Mouse (Mus musculus): ENCODE results near the gene Slc9a9. TPM values are rescaled to one million over a fixed set of nuclear protein-coding genes. Genes with fewer than 3 reads are reported as not detected.
A peak's percentile ranks its signal among the peaks of the same experiment; 100 is the strongest.

The Slc9a9 gene
- polyA plus RNA-seq, 1 experiment from 2014 or later = 4.4 TPM

GRCm38 (mm10) chr9:94737226-94737625 is 67.5 kb downstream of the Slc9a9 start:
- Histone ChIP-seq H3K27me3 (ENCODE audit: control insufficient read depth, insufficient read depth, low read depth, low read length) (no peaks in the 10 kb centered on the region), H3K4me3 (ENCODE audit: low read length) (no peak overlapping the region), H3K27ac (ENCODE audit: low read length) (no peak overlapping the region), H3K4me2 (ENCODE audit: low read depth, low read length) (no peak overlapping the region), H3K36me3 (ENCODE audit: control insufficient read depth, insufficient read depth, low read length) (no peaks in the 10 kb centered on the region), H3K9me3 (ENCODE audit: control insufficient read depth, low read length) (no peaks in the 10 kb centered on the region), H3K9ac (ENCODE audit: low read length) (no peak overlapping the region), H3K4me1 (replicated peaks; ENCODE audit: control insufficient read depth, insufficient read depth, low read length) (peaks cover 4% of the 10 kb centered on the region)
- no peak for ATAC-seq (ENCODE audit: low read depth)
- 72% methylated on average over 5 of the region's 5 CpGs for WGBS

GRCm38 (mm10) chr9:94738555-94739427 is 69.1 kb downstream of the Slc9a9 start:
- peak; percentile 61 for ATAC-seq (ENCODE audit: low read depth)
- no peaks in the 10 kb centered on the region for H3K9me3 ChIP-seq (ENCODE audit: control insufficient read depth, low read length)
- no peak overlapping the region for H3K4me3 ChIP-seq (ENCODE audit: low read length)
- H3K4me2 ChIP-seq (ENCODE audit: low read depth, low read length) = no peak overlapping the region
- no peak overlapping the region for H3K9ac ChIP-seq (ENCODE audit: low read length)
- H3K36me3 ChIP-seq (ENCODE audit: control insufficient read depth, insufficient read depth, low read length) = no peaks in the 10 kb centered on the region
- H3K4me1 ChIP-seq (replicated peaks; ENCODE audit: control insufficient read depth, insufficient read depth, low read length) = peaks cover 4% of the 10 kb centered on the region
- H3K27me3 ChIP-seq (ENCODE audit: control insufficient read depth, insufficient read depth, low read depth, low read length) = no peaks in the 10 kb centered on the region
- H3K27ac ChIP-seq (ENCODE audit: low read length) = no peak overlapping the region
- WGBS = 39% methylated on average over 6 of the region's 6 CpGs

DNA sequence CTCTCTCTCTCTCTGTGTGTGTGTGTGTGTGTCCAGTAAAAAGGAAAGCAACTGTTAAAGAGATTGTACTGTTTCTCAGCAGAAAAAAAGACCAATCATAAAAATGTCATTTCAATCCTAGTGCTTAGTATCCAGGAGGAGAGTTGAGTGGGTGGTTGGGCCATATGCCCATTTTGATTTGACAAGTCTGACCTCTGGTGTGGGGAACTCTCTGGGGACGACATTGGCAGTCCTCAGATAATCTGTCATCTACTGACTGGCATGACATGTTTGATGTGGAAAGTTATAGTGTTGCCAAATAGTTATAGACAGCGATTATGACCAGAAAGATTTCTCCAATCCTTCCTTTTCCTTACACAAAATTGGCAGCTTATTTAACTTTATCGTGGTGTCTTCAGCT is 71.1 kb downstream of the Slc9a9 start:
- H3K27me3 ChIP-seq (ENCODE audit: control insufficient read depth, insufficient read depth, low read depth, low read length) = no peaks in the 10 kb centered on the region
- WGBS = 44% methylated on average over 3 of the region's 3 CpGs
- no peak overlapping the region for H3K4me3 ChIP-seq (ENCODE audit: low read length)
- H3K9ac ChIP-seq (ENCODE audit: low read length) = no peak overlapping the region
- no peaks in the 10 kb centered on the region for H3K36me3 ChIP-seq (ENCODE audit: control insufficient read depth, insufficient read depth, low read length)
- H3K4me1 ChIP-seq (replicated peaks; ENCODE audit: control insufficient read depth, insufficient read depth, low read length) = peaks cover 4% of the 10 kb centered on the region
- 0 out of 2 replicates have a peak, but pooled peaks have one; percentile 29 for ATAC-seq (ENCODE audit: low read depth)
- no peaks in the 10 kb centered on the region for H3K9me3 ChIP-seq (ENCODE audit: control insufficient read depth, low read length)
- no peak overlapping the region for H3K4me2 ChIP-seq (ENCODE audit: low read depth, low read length)
- H3K27ac ChIP-seq (ENCODE audit: low read length) = 0 out of 2 replicates have a peak overlapping the region, but pooled peaks have one; percentile 10

DNA sequence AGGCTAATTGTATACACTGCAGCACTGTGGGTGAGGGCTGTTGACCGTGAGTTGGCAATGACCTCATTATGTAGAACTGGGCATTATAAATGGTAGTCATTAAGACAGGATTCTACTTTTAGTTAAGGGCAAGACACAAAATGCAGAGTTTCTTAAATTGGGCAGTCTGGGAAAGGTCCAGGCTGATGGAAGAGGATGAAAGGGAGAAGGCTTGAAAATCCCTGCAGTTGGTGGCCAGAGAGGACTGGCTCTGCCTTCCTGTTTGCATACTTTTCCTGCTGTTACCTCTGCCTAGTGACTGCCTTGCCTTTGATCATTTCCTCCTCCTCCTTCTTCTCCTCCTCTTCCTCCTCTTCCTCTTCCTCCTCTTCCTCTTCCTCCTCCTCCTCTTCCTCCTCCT is 73.6 kb downstream of the Slc9a9 start:
- no peak for ATAC-seq (ENCODE audit: low read depth)
- no peak overlapping the region for H3K4me2 ChIP-seq (ENCODE audit: low read depth, low read length)
- H3K27me3 ChIP-seq (ENCODE audit: control insufficient read depth, insufficient read depth, low read depth, low read length) = no peaks in the 10 kb centered on the region
- H3K36me3 ChIP-seq (ENCODE audit: control insufficient read depth, insufficient read depth, low read length) = no peaks in the 10 kb centered on the region
- H3K4me1 ChIP-seq (replicated peaks; ENCODE audit: control insufficient read depth, insufficient read depth, low read length) = peaks cover 4% of the 10 kb centered on the region
- H3K4me3 ChIP-seq (ENCODE audit: low read length) = no peak overlapping the region
- no peak overlapping the region for H3K9ac ChIP-seq (ENCODE audit: low read length)
- no peaks in the 10 kb centered on the region for H3K9me3 ChIP-seq (ENCODE audit: control insufficient read depth, low read length)
- 87% methylated on average over 1 of the region's 1 CpGs for WGBS
- H3K27ac ChIP-seq (ENCODE audit: low read length) = no peak overlapping the region

- no peak overlapping the region for H3K4me3 ChIP-seq (ENCODE audit: low read length)
- no peaks in the 10 kb centered on the region for H3K9me3 ChIP-seq (ENCODE audit: control insufficient read depth, low read length)
- H3K27ac ChIP-seq (ENCODE audit: low read length) = no peak overlapping the region
- no peak overlapping the region for H3K4me2 ChIP-seq (ENCODE audit: low read depth, low read length)
- no peaks in the 10 kb centered on the region for H3K27me3 ChIP-seq (ENCODE audit: control insufficient read depth, insufficient read depth, low read depth, low read length)
- H3K36me3 ChIP-seq (ENCODE audit: control insufficient read depth, insufficient read depth, low read length) = no peaks in the 10 kb centered on the region
- ATAC-seq (ENCODE audit: low read depth) = no peak
- WGBS = 75% methylated on average over 2 of the region's 2 CpGs
- no peak overlapping the region for H3K9ac ChIP-seq (ENCODE audit: low read length)
- H3K4me1 ChIP-seq (replicated peaks; ENCODE audit: control insufficient read depth, insufficient read depth, low read length) = peaks cover 8% of the 10 kb centered on the region
Measured at GRCm38 (mm10) chr9:94748503-94748902, 78.8 kb downstream of the Slc9a9 start.

GRCm38 (mm10) chr9:94750187-94750586 is 80.5 kb downstream of the Slc9a9 start:
- Histone ChIP-seq H3K9me3 (ENCODE audit: control insufficient read depth, low read length) (no peaks in the 10 kb centered on the region), H3K4me2 (ENCODE audit: low read depth, low read length) (no peak overlapping the region), H3K27ac (ENCODE audit: low read length) (no peak overlapping the region), H3K27me3 (ENCODE audit: control insufficient read depth, insufficient read depth, low read depth, low read length) (no peaks in the 10 kb centered on the region), H3K4me1 (replicated peaks; ENCODE audit: control insufficient read depth, insufficient read depth, low read length) (peaks cover 9% of the 10 kb centered on the region), H3K4me3 (ENCODE audit: low read length) (no peak overlapping the region), H3K36me3 (ENCODE audit: control insufficient read depth, insufficient read depth, low read length) (no peaks in the 10 kb centered on the region), H3K9ac (ENCODE audit: low read length) (no peak overlapping the region)
- WGBS = 83% methylated on average over 8 of the region's 8 CpGs
- no peak for ATAC-seq (ENCODE audit: low read depth)

- Histone ChIP-seq H3K4me1 (replicated peaks; ENCODE audit: control insufficient read depth, insufficient read depth, low read length) (peaks cover 9% of the 10 kb centered on the region), H3K9ac (ENCODE audit: low read length) (no peak overlapping the region), H3K4me3 (ENCODE audit: low read length) (no peak overlapping the region), H3K36me3 (ENCODE audit: control insufficient read depth, insufficient read depth, low read length) (no peaks in the 10 kb centered on the region), H3K27me3 (ENCODE audit: control insufficient read depth, insufficient read depth, low read depth, low read length) (no peaks in the 10 kb centered on the region), H3K27ac (ENCODE audit: low read length) (peak overlapping the region; percentile 65), H3K9me3 (ENCODE audit: control insufficient read depth, low read length) (no peaks in the 10 kb centered on the region), H3K4me2 (ENCODE audit: low read depth, low read length) (no peak overlapping the region)
- ATAC-seq (ENCODE audit: low read depth) = no peak
- WGBS = 70% methylated on average over 19 of the region's 19 CpGs
Measured at GRCm38 (mm10) chr9:94750935-94751637, 81.4 kb downstream of the Slc9a9 start.

DNA sequence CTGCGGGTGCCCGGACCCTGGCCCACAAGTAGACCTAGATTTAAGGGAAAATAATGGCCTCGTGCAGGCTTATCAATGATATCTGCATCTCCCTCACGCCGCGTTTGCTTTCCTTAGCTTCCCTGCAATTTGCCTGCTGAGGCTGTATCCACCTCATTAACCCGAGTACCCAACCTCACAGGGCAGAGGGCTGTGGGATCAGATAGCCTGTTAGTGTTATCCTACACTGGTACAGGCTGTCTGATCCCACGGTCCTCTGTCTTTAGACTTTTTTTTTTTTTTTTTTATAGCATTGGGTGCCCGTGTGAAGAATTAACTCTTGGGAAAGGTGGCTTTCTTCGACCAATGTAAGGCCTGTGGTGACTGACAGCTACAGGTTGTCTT is 81.9 kb downstream of the Slc9a9 start:
- WGBS = 49% methylated on average over 10 of the region's 10 CpGs
- Histone ChIP-seq H3K4me3 (ENCODE audit: low read length) (no peak overlapping the region), H3K27ac (ENCODE audit: low read length) (peak overlapping the region; percentile 65), H3K4me1 (replicated peaks; ENCODE audit: control insufficient read depth, insufficient read depth, low read length) (peaks cover 9% of the 10 kb centered on the region), H3K9me3 (ENCODE audit: control insufficient read depth, low read length) (no peaks in the 10 kb centered on the region), H3K36me3 (ENCODE audit: control insufficient read depth, insufficient read depth, low read length) (no peaks in the 10 kb centered on the region), H3K9ac (ENCODE audit: low read length) (no peak overlapping the region), H3K4me2 (ENCODE audit: low read depth, low read length) (no peak overlapping the region), H3K27me3 (ENCODE audit: control insufficient read depth, insufficient read depth, low read depth, low read length) (no peaks in the 10 kb centered on the region)
- ATAC-seq (ENCODE audit: low read depth) = peak; percentile 24; the same call in 1 of the 2 replicates

- ATAC-seq (ENCODE audit: low read depth) = peak; percentile 95
- Histone ChIP-seq H3K9ac (ENCODE audit: low read length) (no peak overlapping the region), H3K27me3 (ENCODE audit: control insufficient read depth, insufficient read depth, low read depth, low read length) (no peaks in the 10 kb centered on the region), H3K27ac (ENCODE audit: low read length) (peak overlapping the region; percentile 65), H3K9me3 (ENCODE audit: control insufficient read depth, low read length) (no peaks in the 10 kb centered on the region), H3K4me3 (ENCODE audit: low read length) (no peak overlapping the region), H3K36me3 (ENCODE audit: control insufficient read depth, insufficient read depth, low read length) (no peaks in the 10 kb centered on the region), H3K4me2 (ENCODE audit: low read depth, low read length) (no peak overlapping the region), H3K4me1 (replicated peaks; ENCODE audit: control insufficient read depth, insufficient read depth, low read length) (peaks cover 9% of the 10 kb centered on the region)
- WGBS = 39% methylated on average over 3 of the region's 3 CpGs
Measured at GRCm38 (mm10) chr9:94752121-94752520, 82.4 kb downstream of the Slc9a9 start.

Measured in lung, embryonic 16.5 days (tissue).